Mouse (Mus musculus): Measurements from ENCODE around the gene Kcnj9. TPM values are rescaled to one million over a fixed set of nuclear protein-coding genes. Genes with fewer than 3 reads are reported as not detected.

Gene Kcnj9
- polyA plus RNA-seq, 1 experiment: 6.9 TPM

- TF ChIP-seq POLR2A (IDR thresholded peaks at IDR 0.05; ENCODE audit: borderline replicate concordance, extremely low read depth, insufficient read depth, insufficient read length, poor library complexity, severe bottlenecking) (no peak), CTCF (IDR thresholded peaks at IDR 0.05; ENCODE audit: borderline replicate concordance, extremely low read depth, insufficient read depth, insufficient read length) (no peak)
- DNase-seq (ENCODE audit: low read depth): no peak
These were observed 20.4 kb upstream of the Kcnj9 start for GRCm38 (mm10) chr1:172349504-172349903.

GRCm38 (mm10) chr1:172347382-172347781 is 18.3 kb upstream of the Kcnj9 start:
- no peak for TF ChIP-seq CTCF (IDR thresholded peaks at IDR 0.05; ENCODE audit: borderline replicate concordance, extremely low read depth, insufficient read depth, insufficient read length)
- TF ChIP-seq POLR2A (IDR thresholded peaks at IDR 0.05; ENCODE audit: borderline replicate concordance, extremely low read depth, insufficient read depth, insufficient read length, poor library complexity, severe bottlenecking): no peak
- DNase-seq (ENCODE audit: low read depth): no peak

GRCm38 (mm10) chr1:172346707-172347106 is 17.6 kb upstream of the Kcnj9 start:
- DNase-seq (ENCODE audit: low read depth): no peak
- TF ChIP-seq POLR2A (IDR thresholded peaks at IDR 0.05; ENCODE audit: borderline replicate concordance, extremely low read depth, insufficient read depth, insufficient read length, poor library complexity, severe bottlenecking) (no peak), CTCF (IDR thresholded peaks at IDR 0.05; ENCODE audit: borderline replicate concordance, extremely low read depth, insufficient read depth, insufficient read length) (no peak)

GRCm38 (mm10) chr1:172344820-172345219 is 15.7 kb upstream of the Kcnj9 start:
- TF ChIP-seq CTCF (IDR thresholded peaks at IDR 0.05; ENCODE audit: borderline replicate concordance, extremely low read depth, insufficient read depth, insufficient read length) (no peak), POLR2A (IDR thresholded peaks at IDR 0.05; ENCODE audit: borderline replicate concordance, extremely low read depth, insufficient read depth, insufficient read length, poor library complexity, severe bottlenecking) (no peak)
- DNase-seq (ENCODE audit: low read depth): no peak

GRCm38 (mm10) chr1:172343914-172344313 is 14.8 kb upstream of the Kcnj9 start:
- TF ChIP-seq CTCF (IDR thresholded peaks at IDR 0.05; ENCODE audit: borderline replicate concordance, extremely low read depth, insufficient read depth, insufficient read length): no peak
- TF ChIP-seq POLR2A (IDR thresholded peaks at IDR 0.05; ENCODE audit: borderline replicate concordance, extremely low read depth, insufficient read depth, insufficient read length, poor library complexity, severe bottlenecking): no peak

GRCm38 (mm10) chr1:172342729-172343128 is 13.6 kb upstream of the Kcnj9 start:
- peak; percentile 82 for DNase-seq (ENCODE audit: low read depth)
- no peak for TF ChIP-seq CTCF (IDR thresholded peaks at IDR 0.05; ENCODE audit: borderline replicate concordance, extremely low read depth, insufficient read depth, insufficient read length)
- no peak for TF ChIP-seq POLR2A (IDR thresholded peaks at IDR 0.05; ENCODE audit: borderline replicate concordance, extremely low read depth, insufficient read depth, insufficient read length, poor library complexity, severe bottlenecking)

More at GRCm38 (mm10) chr1:172343914-172344313, 14.8 kb upstream of the Kcnj9 start:
- DNase-seq (ENCODE audit: low read depth): peak; percentile 56

GRCm38 (mm10) chr1:172341386-172341785 is 12.3 kb upstream of the Kcnj9 start:
- TF ChIP-seq CTCF (IDR thresholded peaks at IDR 0.05; ENCODE audit: borderline replicate concordance, extremely low read depth, insufficient read depth, insufficient read length) (no peak), POLR2A (IDR thresholded peaks at IDR 0.05; ENCODE audit: borderline replicate concordance, extremely low read depth, insufficient read depth, insufficient read length, poor library complexity, severe bottlenecking) (no peak)
- no peak for DNase-seq (ENCODE audit: low read depth)

GRCm38 (mm10) chr1:172340729-172341321 is 11.7 kb upstream of the Kcnj9 start, which contains the start of gene Kcnj10:
Gene Kcnj10, plus strand, starts transcription at chr1:172341210.
- DNase-seq (ENCODE audit: low read depth): peak; percentile 96
- no peak for TF ChIP-seq CTCF (IDR thresholded peaks at IDR 0.05; ENCODE audit: borderline replicate concordance, extremely low read depth, insufficient read depth, insufficient read length)
- no peak for TF ChIP-seq POLR2A (IDR thresholded peaks at IDR 0.05; ENCODE audit: borderline replicate concordance, extremely low read depth, insufficient read depth, insufficient read length, poor library complexity, severe bottlenecking)

GRCm38 (mm10) chr1:172337411-172338185 is 8.5 kb upstream of the Kcnj9 start:
- TF ChIP-seq CTCF (IDR thresholded peaks at IDR 0.05; ENCODE audit: borderline replicate concordance, extremely low read depth, insufficient read depth, insufficient read length) (no peak), POLR2A (IDR thresholded peaks at IDR 0.05; ENCODE audit: borderline replicate concordance, extremely low read depth, insufficient read depth, insufficient read length, poor library complexity, severe bottlenecking) (no peak)

GRCm38 (mm10) chr1:172335804-172336203 is 6.7 kb upstream of the Kcnj9 start:
- no peak for DNase-seq (ENCODE audit: low read depth)
- TF ChIP-seq POLR2A (IDR thresholded peaks at IDR 0.05; ENCODE audit: borderline replicate concordance, extremely low read depth, insufficient read depth, insufficient read length, poor library complexity, severe bottlenecking) (no peak), CTCF (IDR thresholded peaks at IDR 0.05; ENCODE audit: borderline replicate concordance, extremely low read depth, insufficient read depth, insufficient read length) (no peak)

More at GRCm38 (mm10) chr1:172337411-172338185, 8.5 kb upstream of the Kcnj9 start:
- no peak for DNase-seq (ENCODE audit: low read depth)

- DNase-seq (ENCODE audit: low read depth): no peak
- no peak for TF ChIP-seq POLR2A (IDR thresholded peaks at IDR 0.05; ENCODE audit: borderline replicate concordance, extremely low read depth, insufficient read depth, insufficient read length, poor library complexity, severe bottlenecking)
- TF ChIP-seq CTCF (IDR thresholded peaks at IDR 0.05; ENCODE audit: borderline replicate concordance, extremely low read depth, insufficient read depth, insufficient read length): peak; percentile 55
These were observed 4.4 kb upstream of the Kcnj9 start for GRCm38 (mm10) chr1:172333512-172333911.
